In the genomic region with DNA sequence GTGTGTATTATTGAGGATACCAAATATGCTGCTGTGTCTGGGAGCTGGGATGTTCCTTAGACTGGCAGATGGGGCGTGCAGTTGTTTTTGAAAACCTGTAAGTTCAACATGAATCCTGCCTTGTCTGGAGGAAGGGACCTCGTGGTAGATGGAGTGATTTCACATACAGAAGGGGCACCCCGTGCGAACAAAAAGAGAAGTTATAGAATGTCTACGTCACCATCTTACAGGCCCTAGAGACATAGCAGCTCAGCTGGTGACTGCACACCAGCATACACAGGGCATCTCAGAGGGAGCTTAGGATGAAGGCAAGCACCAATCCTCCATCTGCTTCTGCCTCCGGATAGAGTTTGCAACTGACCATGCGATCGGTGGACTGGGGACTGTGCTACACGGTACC, we compare ENCODE assay signal across 23 mouse cellular contexts. TPM values are rescaled to one million over a fixed set of nuclear protein-coding genes. Genes with fewer than 3 reads are reported as not detected.
DNase-seq lines count a peak whose midpoint lies in the region; ATAC-seq and TF ChIP-seq lines count a peak whose summit lies in the region.
"Had no signal": no experiment of that assay in that cellular context is flagged by ENCODE, and none has a peak within 500 bp of the region (broad histone marks: within the 10 kb centered on the region; RNA-seq: fewer than 3 reads in every experiment).

No protein-coding gene starts in this region.

- H3K36me3 ChIP-seq in lung, postnatal 0 days (ENCODE audit: insufficient read depth, low read length) = no peaks in the 10 kb centered on the region
- H3K36me3 ChIP-seq: embryonic facial prominence, embryonic 12.5 days; embryonic facial prominence, embryonic 15.5 days; forebrain, embryonic 15.5 days; G1E; hindbrain, embryonic 10.5 days had no signal

- no peak overlapping the region for H3K4me3 ChIP-seq in lung, postnatal 0 days (ENCODE audit: low read depth, low read length)
- H3K4me3 ChIP-seq: embryonic facial prominence, embryonic 12.5 days; embryonic facial prominence, embryonic 15.5 days; forebrain, embryonic 15.5 days; hindbrain, embryonic 10.5 days had no signal

- H3K9me3 ChIP-seq in lung, postnatal 0 days (ENCODE audit: low read length) = no peaks in the 10 kb centered on the region
- H3K9me3 ChIP-seq: embryonic facial prominence, embryonic 12.5 days; embryonic facial prominence, embryonic 15.5 days; forebrain, embryonic 15.5 days; hindbrain, embryonic 10.5 days had no signal

- no peak for TF ChIP-seq CTCF in lung, postnatal 0 days (IDR thresholded peaks at IDR 0.05)

- TF ChIP-seq EP300 in lung, postnatal 0 days (IDR thresholded peaks at IDR 0.05) = no peak

- 85% methylated on average over 9 of the region's 9 CpGs for WGBS in lung, postnatal 0 days

- H3K9ac ChIP-seq in lung, postnatal 0 days (replicated peaks; ENCODE audit: low read depth) = no peak overlapping the region
- H3K9ac ChIP-seq: embryonic facial prominence, embryonic 12.5 days; embryonic facial prominence, embryonic 15.5 days; forebrain, embryonic 15.5 days; hindbrain, embryonic 14.5 days had no signal

- peak; percentile 13 for DNase-seq in lung, postnatal 0 days (ENCODE audit: low spot score)
- DNase-seq in lung, adult 18-20 months = no peak
- DNase-seq in left cerebral cortex, adult 8-10 months (ENCODE audit: low spot score in 2 of 2) = no peak
- DNase-seq: adrenal gland, postnatal 10 days; cerebellum, adult 18-20 months; cerebellum, adult 9-10 months; cerebellum, postnatal 14 days; gastrocnemius, postnatal 10 days; gastrocnemius, postnatal 36 days; heart, adult 11 months had no signal

- H3K27ac ChIP-seq in lung, postnatal 0 days (ENCODE audit: low read length) = no peak overlapping the region
- H3K27ac ChIP-seq: embryonic facial prominence, embryonic 12.5 days; embryonic facial prominence, embryonic 15.5 days; forebrain, embryonic 15.5 days; hindbrain, embryonic 10.5 days; hindbrain, embryonic 14.5 days; hindbrain, postnatal 0 days had no signal

- no peaks in the 10 kb centered on the region for H3K4me1 ChIP-seq in lung, postnatal 0 days (ENCODE audit: insufficient read depth, low read depth, low read length)
- H3K4me1 ChIP-seq: embryonic facial prominence, embryonic 12.5 days; embryonic facial prominence, embryonic 15.5 days; forebrain, embryonic 15.5 days; hindbrain, embryonic 10.5 days had no signal

- no peak for ATAC-seq in lung, postnatal 0 days
- peak; percentile 78 for ATAC-seq in granulocyte monocyte progenitor cell, adult 5-6 weeks (replicated peaks; ENCODE audit: poor library complexity, severe bottlenecking)
- peak; percentile 54 for ATAC-seq in megakaryocyte progenitor cell, adult 5-6 weeks (replicated peaks; ENCODE audit: poor library complexity)
- no peak for ATAC-seq in inflammation-experienced regulatory T-cells, adult 6 months
- ATAC-seq: forebrain, embryonic 15.5 days; hindbrain, postnatal 0 days; Patski had no signal

- no peak overlapping the region for H3K4me2 ChIP-seq in lung, postnatal 0 days (replicated peaks; ENCODE audit: low read depth, low read length)
- H3K4me2 ChIP-seq: embryonic facial prominence, embryonic 12.5 days; embryonic facial prominence, embryonic 15.5 days; forebrain, embryonic 15.5 days; heart, embryonic 11.5 days; hindbrain, embryonic 14.5 days had no signal

- H3K27me3 ChIP-seq in lung, postnatal 0 days (replicated peaks; ENCODE audit: insufficient read depth, low read length) = no peaks in the 10 kb centered on the region
- H3K27me3 ChIP-seq: CH12.LX; embryonic facial prominence, embryonic 12.5 days; embryonic facial prominence, embryonic 15.5 days; forebrain, embryonic 15.5 days; Patski had no signal

RNA-seq across cellular contexts. Expression of a gene that starts 58.2 kb away (rescaled TPM):
- 64.2 and 79.3 TPM in 2 replicates for polyA plus RNA-seq in lung, postnatal 0 days (2015; fragmentation: Nextera tagmentation; extraction: Ambion mirVana)
- total RNA-seq in granulocyte monocyte progenitor cell, adult 5-6 weeks (2014; fragmentation: Nextera tagmentation) = not detected in 2 replicates
- not detected in 2 replicates for total RNA-seq in granulocyte monocyte progenitor cell, adult 5-6 weeks (2017)
- 0.15 TPM in 1 of 2 replicates, not detected in the other for total RNA-seq in megakaryocyte progenitor cell, adult 5-6 weeks (2015)
- 0.25 TPM in 1 of 2 replicates, not detected in the other for total RNA-seq in megakaryocyte progenitor cell, adult 5-6 weeks (2017)
- 1 to 10 TPM in 1 of 3 experiments, under 1 TPM in 2; 0.65 to 1.1 (median 0.73) TPM for polyA plus RNA-seq in inflammation-experienced regulatory T-cells, adult 6 months (2017; shearing (Covaris generic))
- total RNA-seq in left cerebral cortex, adult 8-10 months (2022) = 10 to 100 TPM; 62.0 to 76.7 (median 65.9) TPM
- total RNA-seq: G1E had no signal

RNA-seq across cellular contexts. Expression of a gene that starts 58.9 kb away (rescaled TPM):
- polyA plus RNA-seq in lung, postnatal 0 days (2015; fragmentation: Nextera tagmentation; extraction: Ambion mirVana) = 205 and 234 TPM in 2 replicates
- total RNA-seq in granulocyte monocyte progenitor cell, adult 5-6 weeks (2014; fragmentation: Nextera tagmentation) = 4.6 and 18.1 TPM in 2 replicates
- 44.3 and 53.7 TPM in 2 replicates for total RNA-seq in granulocyte monocyte progenitor cell, adult 5-6 weeks (2017)
- 28.1 and 41.7 TPM in 2 replicates for total RNA-seq in megakaryocyte progenitor cell, adult 5-6 weeks (2015)
- total RNA-seq in megakaryocyte progenitor cell, adult 5-6 weeks (2017) = 24.6 and 33.1 TPM in 2 replicates
- polyA plus RNA-seq in inflammation-experienced regulatory T-cells, adult 6 months (2017; shearing (Covaris generic)) = 10 to 100 TPM in 1 of 3 experiments, 1 to 10 TPM in 1, under 1 TPM in 1; 0.54 to 11.8 (median 1.3) TPM
- total RNA-seq in left cerebral cortex, adult 8-10 months (2022) = 10 to 100 TPM; 11.1 to 17.3 (median 15.2) TPM

Comparison
In these comparisons a context has a peak if more than half of its experiments do, and no peak if none do; other contexts are left out.
1. ATAC-seq: peak in granulocyte monocyte progenitor cell, adult 5-6 weeks (single experiment) and megakaryocyte progenitor cell, adult 5-6 weeks (single experiment); none in lung, postnatal 0 days (single experiment) and inflammation-experienced regulatory T-cells, adult 6 months (single experiment).
2. RNA of a gene that starts 58.2 kb away (total RNA-seq): 62.0 to 76.7 TPM in left cerebral cortex, adult 8-10 months; 0.15 to 0.25 TPM in megakaryocyte progenitor cell, adult 5-6 weeks and not detected in granulocyte monocyte progenitor cell, adult 5-6 weeks; every median in the first group is over 10 times any median in the second.